Mouse (Mus musculus): ENCODE measurements around the gene Itgb6.

Gene Itgb6

GRCm38 (mm10) chr2:60627515-60627914 is 94.9 kb downstream of the Itgb6 start:
- no peak for TF ChIP-seq GATA4 (IDR thresholded peaks at IDR 0.05; ENCODE audit: insufficient replicate concordance, low read length)

- TF ChIP-seq GATA4 (IDR thresholded peaks at IDR 0.05; ENCODE audit: insufficient replicate concordance, low read length), result no peak
Observed at GRCm38 (mm10) chr2:60625766-60626165, 96.7 kb downstream of the Itgb6 start.

GRCm38 (mm10) chr2:60622161-60622560 is 100.3 kb downstream of the Itgb6 start:
- TF ChIP-seq GATA4 (IDR thresholded peaks at IDR 0.05; ENCODE audit: insufficient replicate concordance, low read length), result no peak

GRCm38 (mm10) chr2:60614758-60615157 is 107.7 kb downstream of the Itgb6 start:
- no peak for TF ChIP-seq GATA4 (IDR thresholded peaks at IDR 0.05; ENCODE audit: insufficient replicate concordance, low read length)

GRCm38 (mm10) chr2:60613857-60614228 is 108.6 kb downstream of the Itgb6 start:
- TF ChIP-seq GATA4 (IDR thresholded peaks at IDR 0.05; ENCODE audit: insufficient replicate concordance, low read length), result no peak

GRCm38 (mm10) chr2:60612906-60613856 is 109.3 kb downstream of the Itgb6 start:
- no peak for TF ChIP-seq GATA4 (IDR thresholded peaks at IDR 0.05; ENCODE audit: insufficient replicate concordance, low read length)

- no peak for TF ChIP-seq GATA4 (IDR thresholded peaks at IDR 0.05; ENCODE audit: insufficient replicate concordance, low read length)
Observed at GRCm38 (mm10) chr2:60611622-60612021, 110.8 kb downstream of the Itgb6 start.

GRCm38 (mm10) chr2:60609436-60610199 is 112.8 kb downstream of the Itgb6 start:
- TF ChIP-seq GATA4 (IDR thresholded peaks at IDR 0.05; ENCODE audit: insufficient replicate concordance, low read length), result no peak

GRCm38 (mm10) chr2:60607980-60608379 is 114.5 kb downstream of the Itgb6 start:
- TF ChIP-seq GATA4 (IDR thresholded peaks at IDR 0.05; ENCODE audit: insufficient replicate concordance, low read length), result no peak

- TF ChIP-seq GATA4 (IDR thresholded peaks at IDR 0.05; ENCODE audit: insufficient replicate concordance, low read length), result no peak
Observed at GRCm38 (mm10) chr2:60601326-60601725, 121.1 kb downstream of the Itgb6 start.

- TF ChIP-seq GATA4 (IDR thresholded peaks at IDR 0.05; ENCODE audit: insufficient replicate concordance, low read length), result no peak
Observed at GRCm38 (mm10) chr2:60600863-60601262, 121.6 kb downstream of the Itgb6 start.

GRCm38 (mm10) chr2:60583416-60583815 is 139.0 kb downstream of the Itgb6 start:
- TF ChIP-seq GATA4 (IDR thresholded peaks at IDR 0.05; ENCODE audit: insufficient replicate concordance, low read length), result no peak

- no peak for TF ChIP-seq GATA4 (IDR thresholded peaks at IDR 0.05; ENCODE audit: insufficient replicate concordance, low read length)
Observed at GRCm38 (mm10) chr2:60554561-60554960, 167.9 kb downstream of the Itgb6 start.

- no peak for TF ChIP-seq GATA4 (IDR thresholded peaks at IDR 0.05; ENCODE audit: insufficient replicate concordance, low read length)
Observed at GRCm38 (mm10) chr2:60552902-60553682, 169.4 kb downstream of the Itgb6 start, which contains the start of gene Pla2r1. Pla2r1 (minus strand) TSS chr2:60553308.

Data from liver, adult (tissue).